Mouse (Mus musculus) lung, adult 2 months (tissue): Measurements from ENCODE around the gene Snx5.

Source experiments
- CTCF ChIP-seq: fragments of 200-500 bp; IDR thresholded peaks from 2 replicates; pipeline ENCODE4 v1.5.1; 2011; ENCODE audit warnings: mild to moderate bottlenecking, low read length, control low read depth; ENCODE audit not compliant: insufficient read depth
- POLR2A ChIP-seq: fragments of 200-500 bp; IDR thresholded peaks from 2 replicates; pipeline ENCODE4 v1.6.1; 2011; ENCODE audit warnings: low read depth, mild to moderate bottlenecking, control low read depth, low read length, borderline replicate concordance; ENCODE audit errors: extremely low read depth

GRCm38 (mm10) chr2:144276885-144277284 lies 6.2 kb upstream of the Snx5 start:
- TF ChIP-seq POLR2A (no peak), CTCF (no peak)
